Mouse (Mus musculus) left cerebral cortex, postnatal 10 days (tissue): Measurements from ENCODE around the gene Grik3. TPM values are rescaled to one million over a fixed set of nuclear protein-coding genes. Genes with fewer than 3 reads are reported as not detected.
"Not testable (repeated sequence)": the region's sequence is repeated elsewhere in the genome, so short reads cannot be mapped to it uniquely, and the experiment has no call there.

Experiments used
- DNase-seq, 2 experiments: peaks; one replicate each; pipeline ENCODE4 v3.0.0; 2021 to 2022; ENCODE audit warnings: low spot score in 2 of 2, mixed read lengths in 1 of 2; ENCODE audit errors: extremely low spot score in 1 of 2
- intact Hi-C: fragments of 180-260 bp; cut with DNase I; formaldehyde crosslinking; loops from one replicate; pipeline ENCODE4 v1.15.1; 2025
- total RNA-seq, 2 experiments: library from RNA; stranded (reverse); gene quantifications; 2 replicates each; pipeline ENCODE4 v1.2.3; 2021

Gene Grik3
- total RNA-seq, 2 experiments from 2014 or later, result 56.4 to 56.5 TPM

DNA sequence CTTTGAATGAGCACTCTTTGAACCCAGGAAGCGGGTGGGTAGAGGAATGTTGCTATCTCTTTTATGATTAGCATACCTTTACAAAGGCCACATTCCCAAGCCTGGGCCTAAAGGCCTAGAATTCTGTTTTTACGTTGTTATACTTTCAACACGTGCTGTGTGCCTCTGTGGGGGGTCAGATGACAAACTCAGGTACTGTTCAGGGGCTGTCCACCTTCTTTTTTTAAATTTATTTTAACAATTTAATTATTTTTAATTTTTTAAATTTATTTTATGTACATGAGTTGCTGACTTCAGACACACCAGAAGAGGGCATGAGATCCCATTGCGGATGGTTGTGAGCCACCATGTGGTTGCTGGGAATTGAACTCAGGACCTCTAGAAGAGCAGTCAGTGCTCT lies 118.4 kb downstream of the Grik3 start:
- intact Hi-C loops, DNase-seq: not testable (repeated sequence)

DNA sequence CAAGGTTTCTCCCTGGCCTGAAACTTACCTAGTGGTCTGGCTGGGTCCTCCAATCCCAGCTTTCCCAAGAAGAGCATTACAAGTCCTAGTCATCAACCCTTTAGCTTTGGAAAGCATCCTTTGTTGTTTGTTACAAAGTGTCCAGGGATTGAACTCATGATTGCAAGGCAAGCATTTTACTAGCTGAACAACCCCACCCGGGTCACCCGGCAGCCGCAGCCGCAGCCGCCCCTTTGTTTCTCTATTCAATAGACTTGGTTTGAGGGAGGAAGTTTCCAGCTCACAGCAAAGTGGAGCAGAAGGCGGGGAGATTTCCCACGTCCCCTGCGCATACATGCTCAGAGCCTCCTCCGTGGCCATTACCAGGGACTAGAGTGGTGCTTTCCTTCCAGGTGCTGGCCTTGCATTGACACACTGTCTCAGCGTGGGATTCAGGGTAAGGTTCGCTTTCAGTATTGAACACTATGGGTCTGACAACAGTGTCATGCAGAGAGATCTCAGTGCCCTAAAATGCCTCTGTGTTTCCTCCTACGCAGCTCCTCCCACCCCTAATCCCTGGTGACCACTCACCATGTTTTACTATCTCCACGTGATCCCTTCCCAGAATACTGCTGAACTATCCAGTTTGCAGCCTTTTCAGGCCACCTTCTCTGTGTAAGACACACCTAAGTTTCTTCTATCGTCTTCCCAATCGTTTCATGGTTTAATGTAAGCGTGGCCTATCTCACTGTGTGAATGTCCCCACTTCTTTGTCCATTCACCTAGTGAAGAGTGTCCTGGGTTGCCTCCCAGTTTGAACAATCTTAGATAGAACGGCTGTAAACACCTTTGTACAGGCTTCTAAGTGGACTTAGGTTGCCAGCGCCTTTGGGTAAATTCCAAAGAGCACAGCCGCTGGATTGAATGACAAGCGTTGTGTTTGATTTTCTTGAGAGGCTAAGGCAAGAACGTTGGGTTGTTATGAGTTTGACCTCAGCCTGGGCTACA lies 119.1 kb downstream of the Grik3 start:
- intact Hi-C loops, result no loop called here
- no peak for DNase-seq

DNA sequence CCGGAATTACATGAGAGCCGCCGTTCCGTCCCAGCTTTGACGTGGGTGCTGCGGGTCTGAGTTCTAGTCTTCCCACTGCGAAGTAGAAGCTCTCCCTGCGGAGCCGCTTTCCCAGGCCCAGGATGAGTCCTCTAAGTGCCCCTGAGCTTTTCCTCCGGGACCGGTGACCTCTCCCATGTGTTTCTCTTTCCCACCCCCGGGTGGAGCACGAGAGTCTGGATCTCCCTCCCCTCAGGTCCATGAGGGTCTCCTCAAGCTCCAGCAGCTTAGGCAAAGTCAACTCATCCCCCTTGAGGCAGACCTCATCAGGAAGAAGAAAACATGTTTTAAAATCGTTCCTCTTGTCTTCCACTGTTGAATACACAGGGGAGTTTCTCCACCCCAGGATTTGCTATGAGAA lies 127.4 kb downstream of the Grik3 start:
- DNase-seq, result no peak
- intact Hi-C loops, result no loop called here

DNA sequence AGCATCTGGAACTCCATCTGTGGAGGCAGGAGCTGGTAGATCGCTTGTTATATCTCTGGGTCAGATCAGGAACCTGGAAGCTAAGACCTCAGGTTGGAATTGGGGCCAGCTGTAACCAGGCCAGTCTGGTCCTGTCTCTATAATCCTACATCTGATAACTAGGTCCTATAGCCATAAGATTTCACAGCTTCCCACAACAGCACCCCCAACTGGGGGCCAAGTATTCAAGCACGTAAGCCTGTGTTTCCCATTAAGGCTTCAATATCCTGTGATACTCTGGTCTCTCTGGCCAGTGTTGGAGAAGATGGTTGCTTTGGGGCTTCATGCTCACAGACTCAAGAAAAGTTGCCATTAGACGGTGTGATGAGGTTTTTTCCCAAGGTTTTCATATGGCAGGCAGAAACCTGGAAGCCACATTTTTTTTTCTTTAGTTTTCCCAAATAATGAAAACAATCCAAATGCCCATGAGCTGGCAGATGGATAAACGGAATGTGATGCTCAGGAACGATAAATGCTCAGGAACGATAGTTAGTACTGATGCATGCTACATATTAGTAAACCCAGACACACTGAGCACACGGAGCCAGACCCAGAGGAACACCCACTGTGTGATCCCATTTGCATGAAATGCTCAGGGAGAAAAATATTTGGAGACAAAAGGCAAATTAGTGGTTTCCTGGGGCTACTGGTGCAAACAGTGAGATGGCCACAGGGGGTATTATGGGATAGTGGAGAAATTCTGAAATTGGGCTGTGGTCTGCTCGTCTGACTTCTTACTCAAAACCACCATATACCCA lies 128.2 kb downstream of the Grik3 start:
- intact Hi-C loops, result no loop called here

DNA sequence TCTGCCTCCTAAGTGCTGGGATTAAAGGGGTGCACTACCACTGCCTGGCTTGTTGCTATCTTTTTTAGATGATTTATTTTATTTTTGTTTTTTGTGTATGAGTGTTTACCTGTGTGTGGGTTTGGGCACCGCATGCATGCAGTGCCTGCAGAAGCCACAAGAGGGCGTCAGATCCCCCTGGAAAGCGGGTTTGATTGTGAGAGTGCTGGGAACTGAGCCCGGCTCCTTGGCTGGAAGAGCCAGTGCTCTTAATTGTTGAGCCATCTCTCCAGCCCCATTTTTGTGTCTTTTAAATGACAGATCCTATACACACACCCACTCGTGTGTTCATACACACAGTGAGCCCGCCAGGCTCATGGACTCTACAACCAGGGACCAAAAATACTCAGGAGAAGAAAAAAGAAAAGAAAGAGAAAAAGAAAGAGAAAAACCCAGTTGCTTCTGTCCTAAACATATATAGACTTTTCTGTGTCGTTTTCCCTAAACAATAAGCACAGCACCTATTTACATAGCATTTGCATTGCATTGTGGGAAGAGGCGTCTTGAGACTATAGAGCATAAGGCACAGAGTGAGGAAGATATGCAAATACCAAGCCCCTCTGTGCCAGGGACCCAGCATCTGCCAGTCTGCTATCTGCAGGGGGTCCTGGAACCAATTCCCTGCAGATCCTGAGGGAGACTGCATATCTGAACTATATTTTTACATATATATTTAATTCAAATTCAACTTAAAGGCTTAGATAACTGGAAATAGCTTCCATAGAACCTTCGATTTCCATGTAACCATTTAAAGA lies 134.6 kb downstream of the Grik3 start:
- intact Hi-C loops, result no loop called here
- DNase-seq, result no peak

More for the DNA sequence above, 128.2 kb downstream of the Grik3 start:
- DNase-seq, result no peak

DNA sequence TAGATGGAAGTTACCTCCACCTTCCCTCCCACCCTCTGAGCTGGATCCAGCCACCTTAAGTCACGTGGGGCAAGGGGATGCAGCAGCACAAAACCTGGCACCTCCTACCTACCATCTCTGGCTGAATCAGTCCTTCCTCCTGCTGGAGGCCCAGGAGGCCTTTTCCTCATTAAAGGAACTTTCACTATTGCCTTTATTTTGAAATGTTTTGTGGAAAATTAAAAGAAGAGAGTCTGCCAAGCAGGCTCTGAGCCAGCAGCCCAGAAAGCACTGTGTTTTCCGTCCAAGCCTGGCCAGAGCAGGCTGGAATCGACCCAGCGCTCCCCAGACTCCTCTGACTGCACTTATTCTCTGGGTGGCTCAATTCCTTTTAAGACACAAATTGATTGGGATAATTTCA lies 139.0 kb downstream of the Grik3 start:
- intact Hi-C loops, result no loop called here
- peak in 1 of 2 experiments; percentile 30 for DNase-seq

DNA sequence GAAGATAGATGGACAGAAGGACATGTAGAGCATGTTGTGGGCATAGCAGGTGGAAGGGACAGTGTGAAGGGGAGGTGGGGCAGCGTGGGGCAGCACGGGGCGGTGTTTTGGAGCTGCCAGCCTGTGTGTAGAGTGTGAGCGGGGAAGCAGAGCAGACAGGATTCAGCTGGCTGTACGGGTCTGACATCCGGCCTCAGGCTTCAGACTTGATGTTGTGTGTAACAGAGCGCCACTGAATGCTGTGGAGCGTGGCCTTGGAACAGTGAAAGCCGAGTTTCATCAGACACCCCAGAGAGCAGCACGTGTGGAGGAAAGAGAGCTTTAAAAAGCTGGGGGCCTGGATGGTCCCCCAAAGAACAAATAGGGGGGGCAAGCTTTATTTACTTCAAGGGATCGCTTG lies 144.5 kb downstream of the Grik3 start:
- no peak for DNase-seq
- intact Hi-C loops, result no loop called here

DNA sequence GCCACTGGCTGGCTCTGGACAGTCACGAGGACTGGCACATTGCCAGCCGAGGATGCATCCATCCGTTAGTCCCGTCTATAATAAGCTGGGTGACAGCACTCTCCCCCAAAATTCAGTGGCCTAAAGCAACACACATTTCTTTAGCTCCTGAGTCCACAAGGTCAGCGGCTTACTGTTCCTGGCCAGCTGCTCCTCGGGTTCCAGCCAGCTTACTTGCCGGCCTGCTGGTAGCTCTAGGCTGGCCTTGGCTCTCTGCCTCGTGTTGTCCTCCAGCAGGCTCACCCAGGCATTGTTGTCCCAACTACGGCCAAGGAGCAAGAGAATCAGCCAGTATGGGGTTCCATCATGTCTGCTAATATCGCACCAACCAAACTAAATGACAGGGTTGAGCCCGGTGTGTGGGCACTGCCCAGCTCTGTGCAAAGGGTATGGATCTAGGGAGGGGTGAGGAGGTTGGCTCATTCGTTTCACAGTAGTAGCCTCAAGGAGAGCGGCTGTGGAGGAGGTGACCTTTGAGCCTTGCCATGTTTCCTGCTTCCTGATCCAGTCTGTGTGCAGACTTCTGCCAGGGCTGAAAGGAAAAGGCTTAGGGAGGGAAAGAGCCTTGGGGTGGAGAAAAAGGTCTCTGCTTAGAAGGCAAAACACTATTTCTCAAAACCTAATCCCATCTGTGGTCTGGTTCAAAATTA lies 146.3 kb downstream of the Grik3 start:
- intact Hi-C loops, result no loop called here
- DNase-seq, result peak in 1 of 2 experiments; percentile 48

DNA sequence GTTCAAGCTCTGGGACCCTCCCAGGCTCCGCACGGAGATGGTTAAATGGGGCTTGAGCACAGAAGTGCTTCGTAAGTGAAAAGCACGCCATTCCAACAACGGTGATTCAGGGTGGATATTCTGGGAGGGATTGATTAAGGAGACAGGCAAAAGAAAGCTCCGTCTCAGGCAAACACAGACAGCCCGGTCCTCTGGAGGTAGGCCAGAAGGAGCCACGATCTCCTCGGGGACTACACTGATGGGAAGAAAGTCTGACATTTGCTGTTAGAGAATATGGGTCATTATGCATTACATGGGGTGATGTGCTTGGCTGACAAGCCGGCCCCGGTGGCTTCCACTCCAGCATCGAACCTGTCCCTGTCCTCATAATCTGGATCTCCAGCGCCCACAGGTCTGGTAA lies 146.9 kb downstream of the Grik3 start:
- intact Hi-C loops, result no loop called here
- DNase-seq, result no peak

DNA sequence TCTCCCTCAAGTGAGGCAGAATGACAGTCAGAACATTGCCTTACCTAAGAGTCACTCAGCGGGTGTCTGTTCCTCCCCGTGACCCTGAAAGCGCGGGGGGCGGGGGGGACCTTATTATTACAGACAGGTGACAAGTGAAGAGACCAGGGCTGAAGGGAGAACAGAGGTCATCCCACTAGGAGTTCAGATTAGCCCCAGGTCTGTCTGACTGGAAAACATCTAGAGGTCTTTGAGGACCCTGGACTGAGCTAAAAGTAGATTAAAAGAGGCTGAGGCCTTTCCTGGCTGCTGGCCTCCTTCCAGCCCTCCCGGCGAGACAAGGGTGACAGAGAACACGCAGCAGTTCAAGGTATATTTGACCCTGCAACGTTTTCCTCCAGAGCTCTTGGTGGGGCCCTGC lies 150.0 kb downstream of the Grik3 start:
- intact Hi-C loops, result no loop called here

DNA sequence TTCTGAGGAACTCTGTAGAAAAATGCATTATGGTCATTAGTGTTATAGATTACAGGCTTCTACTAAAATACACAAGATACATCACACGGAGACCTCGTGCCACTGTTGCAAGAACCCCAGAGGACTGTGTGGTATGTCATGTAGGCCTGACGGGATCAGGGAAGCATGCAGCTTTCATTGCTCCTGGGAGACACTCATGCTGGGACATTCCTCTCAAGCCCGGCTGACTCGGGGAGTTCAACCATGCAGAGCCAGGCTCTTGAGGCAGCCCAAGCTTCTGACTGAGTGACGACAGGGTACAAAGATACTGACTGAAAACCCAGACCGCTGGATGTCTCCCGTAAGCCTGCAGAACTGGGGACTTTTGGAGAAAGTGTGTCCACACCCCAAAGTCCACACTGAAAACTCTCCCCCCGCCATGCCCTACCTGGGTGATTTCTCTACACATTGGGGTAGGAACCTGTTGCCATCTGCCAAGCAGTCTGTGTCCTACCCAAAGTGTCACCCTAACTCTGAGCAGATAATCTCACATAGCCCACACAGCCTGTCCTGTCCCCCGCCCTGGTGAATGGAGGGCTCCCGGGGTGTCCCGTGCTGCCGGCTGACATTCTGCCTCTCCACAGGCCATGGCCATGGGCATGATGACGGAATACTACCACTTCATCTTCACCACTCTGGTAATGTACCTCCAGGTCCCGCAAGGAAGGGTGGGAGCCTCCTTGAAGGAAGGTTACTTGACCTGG lies 150.6 kb downstream of the Grik3 start:
- intact Hi-C loops, result no loop called here
- DNase-seq, result no peak

More for the DNA sequence above, 150.0 kb downstream of the Grik3 start:
- no peak for DNase-seq

DNA sequence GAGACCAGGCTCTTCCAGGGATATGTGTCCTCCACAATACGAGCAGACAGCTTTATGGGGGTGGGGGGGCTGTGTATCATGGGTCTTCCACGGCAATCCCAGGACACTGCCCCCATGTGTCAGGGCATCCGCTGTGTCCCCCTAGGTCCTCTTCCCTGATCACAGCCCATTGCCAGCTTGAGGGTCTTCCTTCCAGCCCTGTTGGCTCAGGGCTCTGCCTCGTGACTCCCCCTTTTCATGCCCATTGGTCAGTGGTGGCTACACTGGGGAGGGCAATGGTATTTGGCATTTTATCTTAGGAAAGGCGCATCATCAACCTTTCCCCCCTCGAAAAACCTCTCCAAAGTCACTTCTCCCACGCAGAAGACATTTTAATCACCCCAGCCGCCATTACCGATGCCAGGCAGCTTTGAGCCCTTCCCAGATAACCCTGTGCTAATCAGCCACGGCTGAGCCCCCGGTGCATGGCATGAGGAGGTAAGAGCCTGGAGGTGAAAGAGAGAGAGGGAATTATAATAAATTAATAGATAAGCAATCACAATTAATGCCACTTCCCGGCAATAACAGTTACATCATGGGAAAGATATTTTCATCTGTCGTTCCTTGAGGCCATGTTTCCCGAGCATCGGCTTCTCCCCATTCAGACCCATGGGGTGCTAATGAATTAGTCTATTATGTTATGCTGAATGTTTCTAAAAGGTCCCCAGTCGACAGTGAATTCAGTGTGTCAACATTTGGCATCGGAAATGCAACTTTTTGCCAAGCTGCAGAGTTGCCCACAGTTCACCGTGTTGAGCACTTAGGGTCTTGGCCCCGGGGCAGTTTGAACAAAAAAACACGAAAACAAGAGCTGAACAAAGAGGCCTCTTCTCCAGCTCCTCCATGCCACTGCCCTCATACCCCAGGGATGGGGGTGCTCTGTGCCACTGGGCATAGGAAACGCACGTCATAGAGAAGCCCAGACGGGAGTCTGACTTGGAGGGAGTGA lies 154.4 kb downstream of the Grik3 start:
- intact Hi-C loops, result no loop called here
- DNase-seq, result peak; percentile 20 to 30

DNA sequence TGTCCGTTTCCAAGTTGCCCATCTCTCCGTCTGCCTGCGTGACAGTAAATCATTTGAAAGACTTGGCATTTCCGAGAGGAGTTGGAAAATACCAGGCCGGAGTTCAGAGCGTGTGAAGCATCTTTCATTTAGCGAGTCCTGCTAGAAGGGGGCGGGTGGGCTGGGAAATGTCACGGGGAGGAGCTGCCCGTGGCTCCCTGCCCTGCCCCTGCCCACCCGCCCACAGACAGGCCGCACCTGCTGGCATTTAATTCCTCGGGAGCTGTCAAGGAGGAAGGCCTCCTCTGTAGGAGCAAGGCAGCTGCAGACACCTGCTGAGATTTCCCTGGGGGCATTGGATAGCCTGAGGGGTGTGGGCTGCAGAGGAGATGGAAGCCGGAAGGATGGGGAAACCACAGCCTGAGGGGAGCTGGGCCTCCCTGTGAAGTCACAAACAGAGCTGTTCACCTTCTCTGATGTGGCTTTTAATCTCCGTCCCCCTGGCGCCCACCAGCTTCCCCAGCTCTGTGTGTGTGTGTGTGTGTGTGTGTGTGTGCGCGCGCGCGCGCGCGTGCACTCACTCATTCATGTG lies 161.3 kb downstream of the Grik3 start:
- intact Hi-C loops, result no loop called here
- DNase-seq, result no peak

DNA sequence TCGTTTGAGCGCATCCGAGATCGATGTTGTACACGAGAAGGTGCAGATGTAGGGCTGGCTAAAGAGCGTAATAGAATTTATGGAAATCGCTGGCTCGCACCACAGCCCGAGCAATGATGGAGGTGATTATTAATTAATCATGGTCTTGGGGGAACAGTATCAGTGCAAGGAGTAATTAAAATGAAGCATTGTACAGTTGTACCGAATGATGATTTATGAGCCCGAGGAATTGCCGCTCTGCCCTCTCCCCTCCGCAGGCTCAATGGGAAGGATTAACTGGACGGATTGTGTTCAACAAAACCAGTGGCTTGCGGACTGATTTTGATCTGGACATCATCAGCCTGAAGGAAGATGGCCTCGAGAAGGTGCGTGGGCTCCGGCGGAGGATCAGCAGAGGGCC lies 165.5 kb downstream of the Grik3 start:
- no peak for DNase-seq
- intact Hi-C loops, result no loop called here

DNA sequence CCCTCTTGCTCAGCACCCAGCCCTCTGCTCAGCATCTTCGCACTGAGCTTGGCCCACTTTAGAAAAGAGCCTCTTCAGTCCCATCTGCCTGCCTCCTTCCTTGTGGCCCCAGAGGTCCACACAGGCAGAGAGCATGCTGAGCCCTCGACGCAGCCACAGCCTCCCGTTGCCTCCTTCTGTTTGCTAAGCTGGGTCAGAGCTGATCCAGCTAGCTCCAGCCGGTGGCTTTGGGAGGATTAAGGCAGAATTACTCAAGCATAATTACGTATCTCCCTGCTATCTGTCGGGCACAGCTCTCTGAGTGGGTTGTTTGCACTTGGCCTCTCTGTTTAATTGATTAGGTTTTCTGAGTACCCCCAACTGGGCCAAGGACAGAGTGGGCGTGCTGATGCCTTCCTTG lies 167.9 kb downstream of the Grik3 start:
- DNase-seq, result no peak
- intact Hi-C loops, result no loop called here

DNA sequence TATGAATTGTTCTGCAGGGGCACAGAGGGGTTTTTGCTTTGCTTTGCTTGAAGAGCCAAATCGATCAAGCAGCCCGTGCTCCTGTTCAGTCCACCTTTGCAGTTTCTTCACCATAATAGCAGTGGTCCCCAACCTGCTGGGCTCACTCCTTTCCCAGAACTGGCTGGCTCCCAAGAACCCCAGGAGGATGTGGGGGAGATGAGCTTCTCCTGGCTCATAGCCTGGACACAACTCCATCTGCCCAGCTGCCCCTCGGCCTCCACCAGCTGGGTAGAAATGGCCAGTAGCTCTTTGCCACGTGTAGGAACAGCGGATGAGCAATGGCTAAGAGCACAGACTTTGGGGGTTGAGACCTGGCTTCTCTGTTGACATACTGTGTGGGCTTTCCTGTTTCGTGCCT lies 171.5 kb downstream of the Grik3 start:
- intact Hi-C loops, result no loop called here
- DNase-seq, result no peak
